Mouse (Mus musculus): ENCODE data around the gene March9. TPM values are rescaled to one million over a fixed set of nuclear protein-coding genes. Genes with fewer than 3 reads are reported as not detected.
"Not testable (repeated sequence)": the region's sequence is repeated elsewhere in the genome, so short reads cannot be mapped to it uniquely, and the experiment has no call there.

Gene March9
- total RNA-seq, 1 experiment = 4.6 TPM

DNA sequence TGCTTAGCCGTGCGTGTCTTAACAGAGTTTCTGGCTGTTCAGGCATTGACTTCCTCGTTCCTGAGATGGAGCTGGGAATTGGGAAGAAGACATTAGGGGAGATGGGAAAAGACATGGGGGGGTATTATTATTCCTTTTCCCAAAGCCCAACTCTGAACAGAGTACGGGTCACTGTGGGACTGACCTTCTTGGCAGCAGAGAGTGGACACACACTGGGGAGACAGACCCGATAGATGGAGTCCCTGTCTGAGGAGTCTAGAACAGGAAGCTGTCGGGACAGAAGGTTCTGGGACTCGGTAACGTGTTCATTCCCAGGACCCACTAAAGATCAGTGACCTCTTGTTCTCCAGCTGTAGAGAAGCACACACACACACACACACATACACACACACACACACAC, 15.7 kb upstream of the March9 start:
- H3K36me3 ChIP-seq (ENCODE audit: control insufficient read depth, insufficient read depth, low read length, poor library complexity, severe bottlenecking) = no peaks in the 10 kb centered on the region
- no peak for DNase-seq (ENCODE audit: low read depth, low spot score)
- no peaks in the 10 kb centered on the region for H3K9me3 ChIP-seq (ENCODE audit: control insufficient read depth, insufficient read depth, low read depth, low read length)
- H3K27ac ChIP-seq (ENCODE audit: insufficient read depth, low read depth, low read length, poor library complexity, severe bottlenecking) = no peak overlapping the region
- H3K4me1 ChIP-seq (ENCODE audit: control insufficient read depth in 2 of 2, insufficient read depth in 2 of 2, low read length in 2 of 2, poor library complexity in 1 of 2) = peaks cover 0 to 9% of the 10 kb centered on the region in 2 experiments; a peak in 1 of 4 replicates
- H3K4me3 ChIP-seq (ENCODE audit: insufficient read depth in 1 of 2, low read depth in 1 of 2, low read length in 2 of 2, poor library complexity in 1 of 2, severe bottlenecking in 1 of 2) = no peak overlapping the region
- no peak for TF ChIP-seq ZC3H11A (IDR thresholded peaks at IDR 0.05; ENCODE audit: borderline replicate concordance, low read depth, low read length)
- TF ChIP-seq MAFK (IDR thresholded peaks at IDR 0.05; ENCODE audit: insufficient read depth, low read depth, low read length) = no peak
- TF ChIP-seq ZNF384 (IDR thresholded peaks at IDR 0.05; ENCODE audit: low read depth, low read length) = no peak
- no peak for TF ChIP-seq HCFC1 (IDR thresholded peaks at IDR 0.05; ENCODE audit: borderline replicate concordance, insufficient read depth, low read length)
- no peak for TF ChIP-seq CHD2 (IDR thresholded peaks at IDR 0.05; ENCODE audit: low read depth, low read length)
- H3K9ac ChIP-seq (ENCODE audit: insufficient read depth, low read depth, low read length, poor library complexity, severe bottlenecking) = no peak overlapping the region
- in situ Hi-C loops (cut with MboI; ENCODE audit: low sequenced_read_pairs in 2 of 2, unreplicated experiment in 2 of 2) = no loop called here

DNA sequence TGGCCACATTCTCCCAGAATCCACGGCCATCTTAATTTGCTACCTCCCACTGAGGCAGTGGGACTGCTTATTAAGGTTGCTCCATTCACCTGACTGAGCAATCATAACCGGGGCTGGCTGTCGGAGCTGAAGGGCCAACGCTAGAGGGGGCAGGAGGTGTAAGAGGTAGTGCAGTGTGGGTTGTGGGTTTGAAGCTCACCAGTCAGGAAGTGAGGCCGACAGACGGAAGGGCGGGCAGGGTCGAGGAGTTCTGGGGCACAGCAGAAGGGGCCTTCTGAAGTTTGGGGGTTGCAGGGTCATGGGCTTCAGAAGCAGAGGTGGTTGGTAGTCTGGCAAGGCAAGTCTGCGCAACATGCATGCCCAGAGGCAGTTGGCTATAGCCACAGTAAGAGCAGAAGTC, 15.1 kb upstream of the March9 start, which contains the start of gene Agap2:
TSS of gene Agap2 (plus strand) at position 205 of the 400 bp plus-strand sequence.
- in situ Hi-C loops (cut with MboI; ENCODE audit: low sequenced_read_pairs in 2 of 2, unreplicated experiment in 2 of 2) = no loop called here
- Histone ChIP-seq H3K4me3 (ENCODE audit: insufficient read depth in 1 of 2, low read depth in 1 of 2, low read length in 2 of 2, poor library complexity in 1 of 2, severe bottlenecking in 1 of 2) (no peak within 1 kb of the TSS), H3K9me3 (ENCODE audit: control insufficient read depth, insufficient read depth, low read depth, low read length) (no peaks in the 10 kb centered on the region), H3K4me1 (ENCODE audit: control insufficient read depth in 2 of 2, insufficient read depth in 2 of 2, low read length in 2 of 2, poor library complexity in 1 of 2) (peaks cover 0 to 5% of the 10 kb centered on the region in 2 experiments; a peak in 1 of 4 replicates), H3K36me3 (ENCODE audit: control insufficient read depth, insufficient read depth, low read length, poor library complexity, severe bottlenecking) (no peaks in the 10 kb centered on the region), H3K27ac (ENCODE audit: insufficient read depth, low read depth, low read length, poor library complexity, severe bottlenecking) (no peak within 1 kb of the TSS), H3K9ac (ENCODE audit: insufficient read depth, low read depth, low read length, poor library complexity, severe bottlenecking) (no peak within 1 kb of the TSS)
- DNase-seq (ENCODE audit: low read depth, low spot score) = no peak
- TF ChIP-seq ZC3H11A (IDR thresholded peaks at IDR 0.05; ENCODE audit: borderline replicate concordance, low read depth, low read length) (no peak), HCFC1 (IDR thresholded peaks at IDR 0.05; ENCODE audit: borderline replicate concordance, insufficient read depth, low read length) (no peak), CHD2 (IDR thresholded peaks at IDR 0.05; ENCODE audit: low read depth, low read length) (no peak), MAFK (IDR thresholded peaks at IDR 0.05; ENCODE audit: insufficient read depth, low read depth, low read length) (no peak), ZNF384 (IDR thresholded peaks at IDR 0.05; ENCODE audit: low read depth, low read length) (no peak)

DNA sequence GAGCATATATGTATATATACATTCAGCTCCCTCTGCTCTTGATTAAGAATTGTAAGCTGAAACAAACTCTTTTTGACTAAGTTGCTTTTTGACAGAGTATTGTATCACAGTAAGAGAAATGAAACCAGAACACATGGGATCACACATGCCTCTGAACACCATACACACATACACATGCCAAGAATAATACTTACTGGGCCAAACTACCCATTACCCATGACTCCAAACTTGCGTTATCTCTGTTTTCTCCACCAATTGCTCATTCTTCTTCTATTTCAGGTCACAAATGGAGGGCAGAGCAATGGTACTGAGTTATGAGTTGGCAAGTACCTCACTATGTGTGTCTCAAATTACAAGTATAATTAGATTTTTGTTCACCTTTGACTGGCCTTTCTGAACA, 14.0 kb upstream of the March9 start:
- H3K4me1 ChIP-seq (ENCODE audit: control insufficient read depth in 2 of 2, insufficient read depth in 2 of 2, low read length in 2 of 2, poor library complexity in 1 of 2) = peaks cover 0 to 5% of the 10 kb centered on the region in 2 experiments; a peak in 1 of 4 replicates
- H3K36me3 ChIP-seq (ENCODE audit: control insufficient read depth, insufficient read depth, low read length, poor library complexity, severe bottlenecking) = no peaks in the 10 kb centered on the region
- no peak overlapping the region for H3K4me3 ChIP-seq (ENCODE audit: insufficient read depth in 1 of 2, low read depth in 1 of 2, low read length in 2 of 2, poor library complexity in 1 of 2, severe bottlenecking in 1 of 2)
- in situ Hi-C loops (cut with MboI; ENCODE audit: low sequenced_read_pairs in 2 of 2, unreplicated experiment in 2 of 2) = no loop called here
- no peaks in the 10 kb centered on the region for H3K9me3 ChIP-seq (ENCODE audit: control insufficient read depth, insufficient read depth, low read depth, low read length)
- DNase-seq (ENCODE audit: low read depth, low spot score) = no peak
- TF ChIP-seq MAFK (IDR thresholded peaks at IDR 0.05; ENCODE audit: insufficient read depth, low read depth, low read length) (no peak), ZNF384 (IDR thresholded peaks at IDR 0.05; ENCODE audit: low read depth, low read length) (no peak), CHD2 (IDR thresholded peaks at IDR 0.05; ENCODE audit: low read depth, low read length) (no peak), ZC3H11A (IDR thresholded peaks at IDR 0.05; ENCODE audit: borderline replicate concordance, low read depth, low read length) (no peak), HCFC1 (IDR thresholded peaks at IDR 0.05; ENCODE audit: borderline replicate concordance, insufficient read depth, low read length) (no peak)
- H3K9ac ChIP-seq (ENCODE audit: insufficient read depth, low read depth, low read length, poor library complexity, severe bottlenecking) = no peak overlapping the region
- no peak overlapping the region for H3K27ac ChIP-seq (ENCODE audit: insufficient read depth, low read depth, low read length, poor library complexity, severe bottlenecking)

DNA sequence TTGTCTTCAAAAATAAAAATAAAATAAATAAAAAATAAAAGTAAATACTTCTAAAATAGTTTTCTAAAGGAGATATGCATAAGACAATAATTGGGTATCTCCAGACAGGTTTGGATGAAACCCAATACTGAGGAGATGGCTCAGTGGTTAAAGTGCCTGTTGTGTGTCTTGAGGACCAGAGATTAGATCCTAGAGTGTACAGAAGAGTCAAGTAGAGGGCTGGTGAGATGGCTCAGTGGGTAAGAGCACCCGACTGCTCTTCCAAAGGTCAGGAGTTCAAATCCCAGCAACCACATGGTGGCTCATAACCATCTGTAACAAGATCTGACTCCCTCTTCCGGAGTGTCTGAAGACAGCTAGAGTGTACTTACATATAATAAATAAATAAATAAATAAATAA, 13.0 kb upstream of the March9 start:
- in situ Hi-C loops (cut with MboI; ENCODE audit: low sequenced_read_pairs in 2 of 2, unreplicated experiment in 2 of 2); DNase-seq (ENCODE audit: low read depth, low spot score); H3K36me3 ChIP-seq (ENCODE audit: control insufficient read depth, insufficient read depth, low read length, poor library complexity, severe bottlenecking); H3K9ac ChIP-seq (ENCODE audit: insufficient read depth, low read depth, low read length, poor library complexity, severe bottlenecking); H3K9me3 ChIP-seq (ENCODE audit: control insufficient read depth, insufficient read depth, low read depth, low read length); H3K4me1 ChIP-seq (ENCODE audit: control insufficient read depth in 2 of 2, insufficient read depth in 2 of 2, low read length in 2 of 2, poor library complexity in 1 of 2); H3K27ac ChIP-seq (ENCODE audit: insufficient read depth, low read depth, low read length, poor library complexity, severe bottlenecking); H3K4me3 ChIP-seq (ENCODE audit: insufficient read depth in 1 of 2, low read depth in 1 of 2, low read length in 2 of 2, poor library complexity in 1 of 2, severe bottlenecking in 1 of 2): not testable (repeated sequence)

DNA sequence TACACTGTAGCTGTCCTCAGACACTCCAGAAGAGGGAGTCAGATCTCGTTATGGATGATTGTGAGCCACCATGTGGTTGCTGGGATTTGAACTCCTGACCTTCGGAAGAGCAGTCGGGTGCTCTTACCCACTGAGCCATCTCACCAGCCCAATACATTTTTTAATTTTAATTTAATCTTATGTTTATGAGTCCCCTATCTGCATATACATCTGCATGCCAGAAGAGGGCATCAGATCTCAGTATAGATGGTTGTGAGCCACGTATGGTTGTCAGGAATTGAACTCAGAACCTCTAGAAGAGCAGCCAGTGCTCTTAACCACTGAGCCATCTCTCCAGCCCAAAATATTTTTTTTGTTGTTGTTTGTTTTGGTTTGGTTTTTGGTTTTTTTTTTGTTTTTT, 12.3 kb upstream of the March9 start:
- H3K27ac ChIP-seq (ENCODE audit: insufficient read depth, low read depth, low read length, poor library complexity, severe bottlenecking); H3K9me3 ChIP-seq (ENCODE audit: control insufficient read depth, insufficient read depth, low read depth, low read length); DNase-seq (ENCODE audit: low read depth, low spot score); H3K9ac ChIP-seq (ENCODE audit: insufficient read depth, low read depth, low read length, poor library complexity, severe bottlenecking); H3K4me1 ChIP-seq (ENCODE audit: control insufficient read depth in 2 of 2, insufficient read depth in 2 of 2, low read length in 2 of 2, poor library complexity in 1 of 2); in situ Hi-C loops (cut with MboI; ENCODE audit: low sequenced_read_pairs in 2 of 2, unreplicated experiment in 2 of 2); H3K4me3 ChIP-seq (ENCODE audit: insufficient read depth in 1 of 2, low read depth in 1 of 2, low read length in 2 of 2, poor library complexity in 1 of 2, severe bottlenecking in 1 of 2): not testable (repeated sequence)
- peaks cover 11% of the 10 kb centered on the region for H3K36me3 ChIP-seq (ENCODE audit: control insufficient read depth, insufficient read depth, low read length, poor library complexity, severe bottlenecking)

Measured in ES-E14 (cell line).